8 mouse cellular contexts compared by ENCODE assay signal in the genomic region with DNA sequence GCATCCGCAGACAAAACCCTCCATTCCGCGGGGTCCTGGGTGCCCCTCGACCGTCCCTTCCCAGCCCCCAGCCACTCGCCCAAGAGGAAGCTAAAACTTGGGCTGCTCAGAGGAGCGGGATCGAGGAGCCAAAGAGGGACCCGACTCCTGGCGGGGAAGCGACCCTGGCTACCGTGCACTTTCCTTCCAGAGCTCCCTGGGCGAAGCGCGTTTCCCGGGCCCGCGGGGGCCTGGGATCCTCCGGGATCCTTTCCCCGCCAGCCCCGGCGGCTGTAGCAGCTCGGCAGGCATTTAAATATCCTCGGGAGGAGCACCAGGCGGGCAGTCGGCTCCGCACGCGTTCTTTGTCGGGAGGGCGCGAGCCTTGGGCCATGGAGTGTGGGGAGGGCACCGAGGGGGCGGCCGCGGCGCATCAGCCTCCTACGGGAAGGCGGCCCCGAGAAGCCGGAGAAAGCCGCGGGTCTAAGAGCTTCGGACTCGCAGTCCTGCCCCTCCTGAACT. TPM values are rescaled to one million over a fixed set of nuclear protein-coding genes. Genes with fewer than 3 reads are reported as not detected.
A peak's percentile ranks its signal among the peaks of the same experiment; 100 is the strongest.
DNase-seq lines count a peak whose midpoint lies in the region; ATAC-seq and TF ChIP-seq lines count a peak whose summit lies in the region.

No protein-coding gene starts in this region.

- DNase-seq in lung, embryonic 14.5 days: peak; percentile 67
- DNase-seq in lung, postnatal 14 days: no peak
- peak; percentile 76 for DNase-seq in ZHBTc4 (ENCODE audit: low read depth, low spot score)
- DNase-seq in forebrain, embryonic 11.5 days (ENCODE audit: low spot score): peak; percentile 78
- peak; percentile 33 for DNase-seq in hindbrain, postnatal 0 days (ENCODE audit: low spot score)
- peak; percentile 10 for DNase-seq in testis, postnatal 14 days (ENCODE audit: low spot score)
- no peak for DNase-seq in left cerebral cortex, adult 11 months (ENCODE audit: low spot score)

- peak overlapping the region; percentile 90 for H3K27ac ChIP-seq in lung, embryonic 14.5 days (ENCODE audit: low read depth)
- H3K27ac ChIP-seq in forebrain, embryonic 11.5 days (ENCODE audit: low read depth, low read length): peak overlapping the region; percentile 96
- H3K27ac ChIP-seq in hindbrain, postnatal 0 days: 0 out of 2 replicates have a peak overlapping the region, but pooled peaks have one; percentile 51
- H3K27ac ChIP-seq in macrophage: no peak overlapping the region

- H3K4me3 ChIP-seq in lung, embryonic 14.5 days (ENCODE audit: low read depth, low read length): peak overlapping the region; percentile 87
- H3K4me3 ChIP-seq in forebrain, embryonic 11.5 days (ENCODE audit: low read depth, low read length): peak overlapping the region; percentile 90
- peak overlapping the region; percentile 63 for H3K4me3 ChIP-seq in hindbrain, postnatal 0 days (ENCODE audit: low read length)
- H3K4me3 ChIP-seq in macrophage (ENCODE audit: inconsistent target): peak overlapping the region; percentile 57

- peak overlapping the region; percentile 96 for H3K9ac ChIP-seq in lung, embryonic 14.5 days
- H3K9ac ChIP-seq in forebrain, embryonic 11.5 days (ENCODE audit: low read length): peak overlapping the region; percentile 100
- H3K9ac ChIP-seq in hindbrain, postnatal 0 days (replicated peaks; ENCODE audit: low read length): peak overlapping the region; percentile 60

- peak overlapping the region; percentile 99 for H3K4me2 ChIP-seq in lung, embryonic 14.5 days
- peak overlapping the region; percentile 88 for H3K4me2 ChIP-seq in forebrain, embryonic 11.5 days (ENCODE audit: low read depth, low read length, severe bottlenecking)
- H3K4me2 ChIP-seq in hindbrain, postnatal 0 days (ENCODE audit: low read depth, low read length): peak overlapping the region; percentile 94

- no peaks in the 10 kb centered on the region for H3K9me3 ChIP-seq in lung, embryonic 14.5 days (ENCODE audit: low read depth, low read length)
- H3K9me3 ChIP-seq in forebrain, embryonic 11.5 days (ENCODE audit: control insufficient read depth, low read length): no peaks in the 10 kb centered on the region
- H3K9me3 ChIP-seq in hindbrain, postnatal 0 days (ENCODE audit: low read length): no peaks in the 10 kb centered on the region

- peaks cover 4% of the 10 kb centered on the region for H3K4me1 ChIP-seq in lung, embryonic 14.5 days (ENCODE audit: insufficient read depth)
- H3K4me1 ChIP-seq in forebrain, embryonic 11.5 days (replicated peaks; ENCODE audit: control insufficient read depth, insufficient read depth, low read length): peaks cover 6% of the 10 kb centered on the region; the same call in 1 of the 2 replicates
- H3K4me1 ChIP-seq in hindbrain, postnatal 0 days (ENCODE audit: insufficient read depth, low read length): peaks cover 3% of the 10 kb centered on the region

- H3K36me3 ChIP-seq in lung, embryonic 14.5 days (ENCODE audit: insufficient read depth): 0 out of 2 replicates have a peak, but pooled peaks cover 5% of the 10 kb centered on the region
- H3K36me3 ChIP-seq in forebrain, embryonic 11.5 days (ENCODE audit: control insufficient read depth, insufficient read depth, low read length): peaks cover 1% of the 10 kb centered on the region; the same call in 1 of the 2 replicates
- H3K36me3 ChIP-seq in hindbrain, postnatal 0 days (ENCODE audit: insufficient read depth, low read length): no peaks in the 10 kb centered on the region
- H3K36me3 ChIP-seq in macrophage (ENCODE audit: inconsistent target): no peaks in the 10 kb centered on the region

- peak; percentile 19; the same call in 1 of the 2 replicates for ATAC-seq in lung, embryonic 14.5 days (ENCODE audit: insufficient read depth)
- ATAC-seq in forebrain, embryonic 11.5 days (replicated peaks; ENCODE audit: low FRiP score): 0 out of 2 replicates have a peak, but pooled peaks have one; percentile 22
- peak; percentile 24; the same call in 1 of the 2 replicates for ATAC-seq in hindbrain, postnatal 0 days

- H3K27me3 ChIP-seq in lung, embryonic 14.5 days (ENCODE audit: insufficient read depth, low read length): no peaks in the 10 kb centered on the region
- no peaks in the 10 kb centered on the region for H3K27me3 ChIP-seq in forebrain, embryonic 11.5 days (ENCODE audit: control insufficient read depth, insufficient read depth, low read length)
- no peaks in the 10 kb centered on the region; the same call in 1 of the 2 replicates for H3K27me3 ChIP-seq in hindbrain, postnatal 0 days (ENCODE audit: insufficient read depth, low read length)

- TF ChIP-seq CTCF in lung, embryonic 14.5 days (IDR thresholded peaks at IDR 0.05; ENCODE audit: low read depth): no peak
- no peak for TF ChIP-seq CTCF in hindbrain, postnatal 0 days (IDR thresholded peaks at IDR 0.05; ENCODE audit: low read depth)

- under 1% methylated on average over 45 of the region's 45 CpGs for WGBS in lung, embryonic 14.5 days
- under 1% methylated on average over 45 of the region's 45 CpGs for WGBS in forebrain, embryonic 11.5 days
- under 1% methylated on average over 40 of the region's 45 CpGs for WGBS in hindbrain, postnatal 0 days
- 1% methylated on average over 38 of the region's 45 CpGs for WGBS in macrophage (ENCODE audit: missing documents)

- H3K79me2 ChIP-seq in macrophage (ENCODE audit: inconsistent target): peaks cover 32% of the 10 kb centered on the region

RNA-seq across cellular contexts. Expression of a gene that starts 1.2 kb away (rescaled TPM):
- polyA plus RNA-seq in lung, embryonic 14.5 days (2014; fragmentation: Nextera tagmentation; extraction: Ambion mirVana): 13.8 and 13.9 TPM in 2 replicates
- polyA plus RNA-seq in forebrain, embryonic 11.5 days (2014; fragmentation: Nextera tagmentation; extraction: Ambion mirVana): 84.3 and 91.9 TPM in 2 replicates
- total RNA-seq in hindbrain, postnatal 0 days (2014; rRNA removed): 1.2 and 1.5 TPM in 2 replicates
- polyA plus RNA-seq in hindbrain, postnatal 0 days (2015; fragmentation: Nextera tagmentation; extraction: Ambion mirVana): 0.98 and 1.5 TPM in 2 replicates
- total RNA-seq in macrophage (2018; cell fraction: chromatin; rRNA removed): 10 to 100 TPM in 16 of 26 experiments, 1 to 10 TPM in 10; 1.9 to 95.1 (median 16.8) TPM
- total RNA-seq in macrophage (2018; cell fraction: cytosol; rRNA removed): 10 to 100 TPM in 13 of 26 experiments, 1 to 10 TPM in 11, under 1 TPM in 2; 0.96 to 31.6 (median 9.4) TPM
- 100 to 1,000 TPM in 1 of 26 experiments, 10 to 100 TPM in 12, 1 to 10 TPM in 13; 1.1 to 120 (median 10.5) TPM for total RNA-seq in macrophage (2018; cell fraction: nucleus; rRNA removed)
- polyA plus RNA-seq in macrophage (2018): 3.6 to 62.9 TPM (median 18.0 TPM) in 3 replicates

Comparison
In these comparisons a context has a peak if more than half of its experiments do, and no peak if none do; other contexts are left out.
1. DNase-seq: peak in lung, embryonic 14.5 days (single experiment), ZHBTc4 (single experiment), forebrain, embryonic 11.5 days (single experiment), hindbrain, postnatal 0 days (single experiment) and testis, postnatal 14 days (single experiment); none in lung, postnatal 14 days (single experiment) and left cerebral cortex, adult 11 months (single experiment).
2. Peak in every context shown above with its lines, with median percentiles within 50 percentile points of each other: ATAC-seq, H3K4me2 ChIP-seq, H3K4me3 ChIP-seq and H3K9ac ChIP-seq.